Mouse (Mus musculus) testis, adult 2 months (tissue): ENCODE measurements around the gene Tia1.

Experiments used
- CTCF ChIP-seq: fragments of 200-500 bp; IDR thresholded peaks from 2 replicates; pipeline ENCODE4 v1.5.1; 2012; ENCODE audit warnings: low read depth, mild to moderate bottlenecking, inconsistent platforms, low read length, moderate library complexity; ENCODE audit not compliant: control insufficient read depth, insufficient read depth, insufficient replicate concordance
- POLR2A ChIP-seq: fragments of 200-500 bp; IDR thresholded peaks from 2 replicates; pipeline ENCODE4 v1.6.1; 2012; ENCODE audit warnings: low read depth, mild to moderate bottlenecking, inconsistent platforms, low read length, moderate library complexity; ENCODE audit not compliant: control insufficient read depth

GRCm38 (mm10) chr6:86418711-86419110, 14.7 kb downstream of the Tia1 start:
- TF ChIP-seq POLR2A (no peak), CTCF (no peak)
